Mouse (Mus musculus) cortical plate, adult 2 months (tissue): ENCODE measurements around the gene Stambp. TPM values are rescaled to one million over a fixed set of nuclear protein-coding genes. Genes with fewer than 3 reads are reported as not detected.
A peak's percentile ranks its signal among the peaks of the same experiment; 100 is the strongest.

ENCODE experiments used
- H3K27ac ChIP-seq: fragments of 200-500 bp; 2 replicates; pipeline ENCODE4 v1.5.1; 2012; ENCODE audit warnings: low read length, control low read depth, inconsistent platforms; ENCODE audit not compliant: insufficient read depth
- H3K4me1 ChIP-seq: fragments of 200-500 bp; 2 replicates; pipeline ENCODE4 v1.6.1; 2011; ENCODE audit warnings: low read length; ENCODE audit not compliant: control insufficient read depth, insufficient read depth
- H3K4me3 ChIP-seq: fragments of 200-500 bp; 2 replicates; pipeline ENCODE4 v1.5.1; 2011; ENCODE audit warnings: mild to moderate bottlenecking, low read length, control low read depth; ENCODE audit not compliant: insufficient read depth
- CTCF ChIP-seq: fragments of 200-500 bp; IDR thresholded peaks from 2 replicates; pipeline ENCODE4 v1.5.1; 2011; ENCODE audit warnings: mild to moderate bottlenecking, control low read depth, low read length; ENCODE audit not compliant: insufficient read depth; ENCODE audit errors: extremely low read depth
- POLR2A ChIP-seq: fragments of 200-500 bp; IDR thresholded peaks from 2 replicates; pipeline ENCODE4 v1.6.1; 2011; ENCODE audit warnings: mild to moderate bottlenecking, low read length, control low read depth; ENCODE audit not compliant: insufficient read depth; ENCODE audit errors: extremely low read depth
- polyA plus RNA-seq: library from polyadenylated mRNA; depleted of rRNA; stranded (reverse); fragments of >200 nt; gene quantifications from 2 replicates; pipeline ENCODE4 v1.2.3, GENCODE M21; 2012; rRNA removed

Stambp gene
- polyA plus RNA-seq, 1 experiment = 37.4 TPM

DNA sequence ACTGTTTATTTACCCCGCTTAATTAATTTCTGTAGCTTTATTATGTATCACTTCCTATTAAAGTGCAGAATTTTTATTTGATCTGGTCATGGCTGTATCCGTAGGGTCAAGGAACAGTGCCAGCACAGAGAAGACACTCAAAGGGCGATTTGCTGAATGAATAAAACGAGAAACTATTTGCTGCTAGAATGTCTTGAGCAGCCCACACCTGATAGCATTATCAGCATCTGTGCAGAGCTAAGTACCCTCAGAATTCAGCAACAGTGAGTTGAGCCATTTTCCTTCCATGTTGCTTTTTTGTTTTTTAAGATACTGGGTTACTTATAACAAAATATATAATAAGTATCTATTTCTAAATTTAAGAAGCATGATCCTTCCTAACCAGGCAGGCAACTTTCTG is 67.0 kb downstream of the Stambp start:
- no peak for TF ChIP-seq CTCF
- no peak for TF ChIP-seq POLR2A
- Histone ChIP-seq H3K4me3 (peak overlapping the region; percentile 59), H3K27ac (no peak overlapping the region), H3K4me1 (peaks cover 7% of the 10 kb centered on the region)

DNA sequence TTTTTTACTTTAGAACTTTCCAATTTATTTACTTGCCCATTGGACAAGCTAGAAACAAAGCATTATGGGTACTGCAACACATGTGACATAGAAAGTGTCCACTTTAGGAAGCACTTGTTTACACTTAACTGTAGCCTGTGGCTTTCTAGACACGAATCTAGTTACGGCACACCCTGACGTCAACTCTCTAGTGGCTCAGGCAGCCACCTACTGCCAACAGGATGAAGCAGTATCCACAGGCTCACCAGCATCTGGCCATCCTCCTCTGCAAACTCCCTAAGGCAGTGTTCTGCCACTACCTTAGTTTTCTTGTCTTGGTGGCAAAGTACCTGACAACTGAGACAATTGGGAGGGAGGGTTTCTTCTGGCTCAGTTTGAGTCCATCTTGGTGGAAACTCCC is 69.2 kb downstream of the Stambp start:
- no peak for TF ChIP-seq CTCF
- TF ChIP-seq POLR2A = no peak
- H3K27ac ChIP-seq = no peak overlapping the region
- H3K4me1 ChIP-seq = peaks cover 12% of the 10 kb centered on the region
- H3K4me3 ChIP-seq = no peak overlapping the region

DNA sequence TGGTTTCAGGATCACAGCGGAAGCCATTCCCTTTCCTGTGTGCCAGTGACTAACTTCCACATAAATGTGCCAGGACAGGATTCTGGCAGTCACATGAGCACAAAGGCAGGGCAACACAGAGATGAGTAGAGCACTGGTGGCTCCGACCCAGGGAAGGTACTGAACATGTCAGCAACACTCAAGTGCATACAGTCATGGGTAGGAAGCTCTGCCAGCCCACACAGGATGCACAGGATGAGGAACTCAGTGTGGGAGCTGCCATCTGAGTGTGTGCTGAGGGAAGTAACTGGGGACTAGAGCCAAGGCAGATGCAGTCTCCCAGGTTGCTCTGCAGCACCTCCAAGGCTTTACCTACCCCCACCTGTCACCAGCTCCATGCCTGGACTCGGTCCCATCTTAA is 69.9 kb downstream of the Stambp start:
- Histone ChIP-seq H3K4me1 (peaks cover 18% of the 10 kb centered on the region), H3K4me3 (no peak overlapping the region), H3K27ac (no peak overlapping the region)
- TF ChIP-seq POLR2A (no peak), CTCF (no peak)

DNA sequence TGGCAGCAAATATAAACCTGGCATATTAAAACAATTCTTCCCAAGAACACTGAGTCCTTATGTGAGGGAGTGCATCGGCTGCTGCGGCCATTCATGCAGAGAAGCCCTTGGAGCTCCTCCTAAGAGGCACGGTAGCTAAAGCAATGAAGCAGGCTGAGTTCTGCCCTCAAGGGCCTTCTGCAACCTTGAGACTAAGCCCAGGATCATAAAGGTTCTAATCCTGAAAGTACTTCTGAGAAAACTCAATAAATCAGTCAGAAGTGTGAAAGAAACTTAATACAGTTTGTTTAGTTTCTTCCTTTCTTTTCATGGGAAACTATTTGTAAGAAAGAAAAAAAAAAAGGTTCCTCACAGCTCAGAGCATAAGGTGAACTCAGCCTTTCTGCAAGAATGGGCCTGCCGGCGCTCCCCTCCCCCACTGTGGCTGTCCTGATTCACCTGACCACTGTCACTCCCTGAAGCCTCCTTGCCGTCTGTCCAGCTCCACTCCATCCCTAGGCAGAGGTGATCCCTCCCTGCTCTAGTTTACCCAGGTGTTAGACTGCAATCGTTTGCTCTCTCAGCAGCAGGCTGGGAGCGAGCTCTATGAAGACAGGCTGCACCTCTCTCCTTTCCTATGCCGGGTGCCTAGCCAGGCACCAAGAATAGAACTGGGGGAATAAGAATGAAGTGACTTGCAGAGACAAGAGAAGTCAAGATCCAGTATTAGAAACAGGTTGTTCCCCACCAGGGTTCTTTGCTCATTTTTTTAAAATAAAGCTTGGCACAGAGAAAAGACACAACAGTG is 70.8 kb downstream of the Stambp start:
- Histone ChIP-seq H3K4me1 (peaks cover 18% of the 10 kb centered on the region), H3K27ac (no peak overlapping the region), H3K4me3 (no peak overlapping the region)
- TF ChIP-seq CTCF (no peak), POLR2A (no peak)

DNA sequence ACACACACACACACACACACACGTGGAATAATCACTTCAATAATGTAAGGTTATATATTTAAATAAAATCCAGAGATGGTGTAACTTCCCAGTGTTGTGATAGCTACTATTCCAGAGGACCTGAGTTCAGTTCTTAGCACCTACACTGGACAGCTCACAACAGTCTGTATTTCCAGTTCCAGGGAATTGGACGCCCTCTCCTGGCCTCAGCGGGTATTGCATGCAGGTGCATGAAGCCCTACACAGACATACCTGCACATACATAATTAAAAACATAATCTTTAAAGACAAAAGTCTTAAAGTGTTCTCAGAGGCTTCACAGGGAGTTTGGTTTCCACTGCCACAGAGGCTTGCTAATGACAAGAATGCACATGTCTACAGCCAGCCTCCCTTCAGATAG is 72.1 kb downstream of the Stambp start:
- TF ChIP-seq CTCF (no peak), POLR2A (no peak)
- Histone ChIP-seq H3K4me3 (no peak overlapping the region), H3K4me1 (peaks cover 20% of the 10 kb centered on the region), H3K27ac (no peak overlapping the region)

DNA sequence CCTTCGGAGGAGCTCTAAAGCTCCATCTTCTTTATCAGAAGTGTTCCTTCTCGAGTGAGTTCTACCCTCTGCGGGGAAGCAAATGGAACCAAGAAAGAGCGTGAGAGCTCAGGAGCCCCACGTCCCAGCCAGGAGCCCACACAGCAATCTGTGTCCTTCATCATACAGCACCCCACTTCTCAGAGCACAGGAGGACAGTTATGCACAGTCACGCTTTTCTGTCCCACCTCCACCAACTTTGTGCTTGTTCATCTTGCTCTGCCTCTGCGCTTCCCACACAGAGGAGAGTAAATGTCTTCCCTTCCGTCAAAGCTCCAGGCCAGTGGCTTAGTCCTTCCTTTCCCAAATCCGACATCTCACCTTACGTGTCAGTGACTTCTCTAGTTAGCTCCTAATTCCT is 73.5 kb downstream of the Stambp start:
- Histone ChIP-seq H3K4me1 (peaks cover 19% of the 10 kb centered on the region), H3K27ac (peak overlapping the region; percentile 62; the same call in 1 of the 2 replicates), H3K4me3 (no peak overlapping the region)
- TF ChIP-seq CTCF (no peak), POLR2A (0 out of 2 replicates have a peak, but pooled peaks have one; percentile 16)

DNA sequence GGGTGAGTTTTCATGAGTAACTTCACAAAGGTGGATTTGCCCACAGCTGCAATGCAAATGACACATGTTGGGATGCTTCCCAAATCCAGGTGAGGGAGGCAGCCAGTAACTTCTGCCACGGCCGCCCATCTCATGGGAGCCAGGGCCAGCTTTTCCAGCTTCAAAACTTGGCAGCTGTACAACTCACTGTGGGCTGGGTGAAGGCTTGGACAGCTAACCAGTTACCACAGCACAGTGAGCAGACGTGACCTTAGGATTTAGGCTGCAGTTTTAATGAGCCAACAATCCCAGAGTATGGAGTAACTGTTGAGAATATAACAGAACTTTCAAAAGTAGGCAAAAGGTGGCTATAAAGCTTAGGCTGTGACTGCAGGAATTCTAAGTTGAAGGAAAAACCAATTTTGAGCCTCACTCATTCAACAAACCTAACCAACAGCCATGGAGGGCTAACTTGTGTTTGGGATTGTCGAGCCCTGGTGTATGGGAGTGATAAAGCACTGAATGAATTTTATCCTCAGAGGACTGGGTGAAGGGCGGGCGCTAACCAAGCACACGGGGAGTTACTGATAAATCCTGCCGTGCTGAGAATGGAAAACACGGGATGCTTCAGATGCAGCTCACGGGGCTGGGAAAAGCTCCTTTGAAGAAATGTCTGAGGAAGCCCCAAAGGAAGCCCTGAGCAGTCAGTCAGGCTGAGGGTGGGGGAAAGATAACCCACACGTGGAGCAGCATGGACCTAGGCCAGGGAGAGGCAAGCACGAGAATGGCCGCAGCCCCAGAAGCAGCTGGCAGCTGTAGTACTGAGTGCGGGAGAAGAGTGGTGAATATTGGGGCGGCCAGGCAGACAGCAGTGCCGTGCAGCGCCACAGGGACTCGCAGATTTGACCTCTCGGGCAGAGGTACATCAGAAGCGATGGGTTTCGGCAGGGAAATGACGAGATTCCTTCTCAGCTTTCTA is 75.5 kb downstream of the Stambp start:
- peaks cover 15% of the 10 kb centered on the region for H3K4me1 ChIP-seq
- no peak overlapping the region for H3K4me3 ChIP-seq
- TF ChIP-seq POLR2A (no peak), CTCF (no peak)
- H3K27ac ChIP-seq = no peak overlapping the region

DNA sequence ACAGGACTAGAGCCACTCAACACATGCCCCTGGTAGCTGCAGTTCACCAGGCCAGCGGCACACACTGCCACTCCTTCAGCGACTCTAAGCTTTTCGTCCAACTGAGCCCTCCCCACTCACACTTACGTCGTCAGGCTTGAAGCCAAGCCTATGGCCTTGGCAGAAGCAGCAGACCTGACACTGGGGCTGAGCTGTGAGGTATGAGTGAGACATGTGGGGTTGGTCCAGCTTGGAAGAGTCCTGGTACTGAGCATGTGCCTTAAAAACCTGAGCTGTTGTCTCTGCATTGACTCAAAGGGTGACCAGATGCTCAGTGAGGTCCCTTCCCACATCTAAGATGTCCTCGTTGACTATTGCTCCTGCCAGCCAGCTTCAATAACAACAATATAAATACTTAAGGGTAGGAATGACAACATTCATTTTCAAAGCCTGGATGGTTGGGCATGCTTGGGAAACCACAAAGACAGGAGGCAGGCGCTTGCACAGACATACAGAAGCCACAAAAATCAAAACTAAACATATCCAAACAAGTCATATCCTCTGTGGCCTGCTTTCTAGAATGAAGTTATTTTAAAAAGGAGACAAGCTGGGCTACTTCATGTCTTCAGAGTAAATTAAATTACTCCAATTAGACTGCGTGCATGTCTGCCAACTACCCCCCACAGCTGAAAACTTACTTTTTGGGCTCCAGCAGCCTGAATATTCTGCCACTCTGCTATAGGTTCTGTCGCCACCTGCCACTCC is 76.3 kb downstream of the Stambp start:
- peaks cover 14% of the 10 kb centered on the region for H3K4me1 ChIP-seq
- no peak overlapping the region for H3K27ac ChIP-seq
- TF ChIP-seq POLR2A (no peak), CTCF (no peak)
- H3K4me3 ChIP-seq = no peak overlapping the region

Other genes with a start within 250 kb of the Stambp start
- gene Mthfd2, start 246.8 kb downstream of the Stambp start, polyA plus RNA-seq = 6.4 and 7.6 TPM in 2 replicates
- gene Mob1a, start 246.7 kb downstream of the Stambp start, polyA plus RNA-seq = 16.2 and 18.6 TPM in 2 replicates
- gene Bola3, start 223.6 kb downstream of the Stambp start, polyA plus RNA-seq = 60.8 and 62.6 TPM in 2 replicates
- gene Tet3, start 113.6 kb downstream of the Stambp start, polyA plus RNA-seq = 16.6 TPM in 2 replicates
- 53.9 and 57.2 TPM in 2 replicates for gene Dguok, start 65.8 kb downstream of the Stambp start, polyA plus RNA-seq
- 0.79 and 1.9 TPM in 2 replicates for gene Actg2, start 36.5 kb downstream of the Stambp start, polyA plus RNA-seq
- gene Clec4f, start 83.5 kb upstream of the Stambp start, polyA plus RNA-seq = not detected in 2 replicates
- gene Cd207, start 105.1 kb upstream of the Stambp start, polyA plus RNA-seq = not detected in 2 replicates
- not detected in 2 replicates for gene Vax2, start 138.5 kb upstream of the Stambp start, polyA plus RNA-seq
- gene Atp6v1b1, start 170.3 kb upstream of the Stambp start, polyA plus RNA-seq = not detected in 2 replicates
- gene Ankrd53, start 189.9 kb upstream of the Stambp start, polyA plus RNA-seq = not detected in 2 replicates
- 39.8 and 41.4 TPM in 2 replicates for gene Tex261, start 203.1 kb upstream of the Stambp start, polyA plus RNA-seq
- 38.7 and 40.5 TPM in 2 replicates for gene Nagk, start 222.3 kb upstream of the Stambp start, polyA plus RNA-seq